Mouse (Mus musculus) lung, postnatal 4 days (tissue): Measurements from ENCODE around the gene Hrasls5.
A peak's percentile ranks its signal among the peaks of the same experiment; 100 is the strongest.

ENCODE experiments used
- DNase-seq, 2 experiments: peaks; one replicate each; pipeline ENCODE4 v3.0.0; 2021

Hrasls5 gene

GRCm38 (mm10) chr19:7607690-7608201, 4.6 kb upstream of the Hrasls5 start:
- DNase-seq, result peak in 1 of 2 experiments; percentile 15

GRCm38 (mm10) chr19:7613151-7613550, 810 bp downstream of the Hrasls5 start:
- no peak for DNase-seq

DNA sequence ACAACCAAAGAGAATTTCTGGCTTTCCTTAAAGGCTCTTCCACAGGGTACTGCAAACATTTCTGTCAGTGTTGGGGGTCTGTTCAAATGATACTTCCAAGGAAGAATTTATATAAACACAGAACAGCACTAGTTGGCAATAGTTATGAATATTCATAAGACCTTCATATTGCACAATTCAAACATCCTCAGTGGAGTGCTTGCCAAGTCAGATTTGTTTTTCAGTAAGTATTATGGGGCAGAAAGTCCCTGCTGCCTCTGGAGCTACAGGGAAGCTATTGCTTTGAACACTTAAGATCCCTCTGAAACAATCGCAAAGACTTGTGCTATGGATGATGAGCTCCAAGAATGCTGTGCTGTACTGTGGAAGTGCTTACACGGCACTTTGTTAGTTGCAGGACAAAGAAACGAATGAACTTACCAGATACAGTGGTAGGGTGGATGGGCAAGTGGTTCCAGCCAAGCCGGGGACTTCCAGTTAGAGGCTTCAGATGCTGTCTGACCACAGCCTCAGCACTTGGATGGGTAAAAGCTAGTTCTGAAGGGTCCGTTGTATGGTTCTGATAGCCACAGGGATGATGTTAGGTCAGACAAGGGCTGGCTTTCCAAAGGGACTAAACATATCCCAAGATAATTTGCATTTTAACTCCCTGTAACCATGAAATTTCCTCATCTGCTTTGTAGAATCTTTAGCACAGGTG, 4.0 kb downstream of the Hrasls5 start:
- DNase-seq, result no peak

GRCm38 (mm10) chr19:7617085-7617484, 4.7 kb downstream of the Hrasls5 start:
- no peak for DNase-seq

GRCm38 (mm10) chr19:7617696-7618095, 5.4 kb downstream of the Hrasls5 start:
- peak; percentile 42 to 71 for DNase-seq

DNA sequence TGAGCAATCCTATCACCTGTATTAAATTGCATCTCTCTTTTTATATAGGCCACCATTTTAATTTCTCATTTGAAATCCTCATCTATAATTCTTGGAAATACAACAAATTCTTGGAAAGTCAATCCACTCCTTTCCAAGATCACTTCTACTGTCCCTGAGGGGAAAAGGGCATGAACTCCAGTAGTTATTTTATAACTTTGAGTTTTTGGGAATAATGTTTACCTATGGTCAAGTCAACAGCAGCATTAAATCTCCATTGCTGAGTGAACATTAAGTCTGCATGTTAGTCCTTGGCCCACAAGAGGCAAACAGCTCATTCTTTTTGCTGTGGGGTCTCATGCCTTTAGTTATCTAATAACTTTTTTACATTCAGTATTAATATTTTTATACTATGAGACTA, 20.7 kb downstream of the Hrasls5 start:
- DNase-seq, result no peak

GRCm38 (mm10) chr19:7633786-7634185, 21.4 kb downstream of the Hrasls5 start:
- DNase-seq, result no peak

- DNase-seq, result no peak
Measured at GRCm38 (mm10) chr19:7648913-7649666, 36.7 kb downstream of the Hrasls5 start.

DNA sequence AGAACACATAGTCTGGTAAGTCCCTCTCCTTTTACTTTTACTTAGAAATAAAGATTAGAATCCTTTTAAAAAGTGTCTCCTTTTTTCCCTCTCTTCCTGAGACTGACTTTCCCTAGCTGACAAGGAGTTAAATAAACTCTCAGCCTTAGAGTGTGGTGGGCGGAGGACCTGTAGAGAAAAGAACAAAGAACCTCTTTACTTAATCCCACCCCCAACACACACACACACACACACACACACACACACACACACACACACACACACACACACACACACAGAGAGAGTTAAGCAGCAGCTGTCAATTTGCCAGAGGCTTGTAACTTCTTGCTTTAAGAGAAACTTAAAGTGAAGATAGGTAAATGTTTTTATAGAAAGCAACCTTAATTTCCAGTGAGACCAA, 59.7 kb downstream of the Hrasls5 start:
- DNase-seq, result no peak

DNA sequence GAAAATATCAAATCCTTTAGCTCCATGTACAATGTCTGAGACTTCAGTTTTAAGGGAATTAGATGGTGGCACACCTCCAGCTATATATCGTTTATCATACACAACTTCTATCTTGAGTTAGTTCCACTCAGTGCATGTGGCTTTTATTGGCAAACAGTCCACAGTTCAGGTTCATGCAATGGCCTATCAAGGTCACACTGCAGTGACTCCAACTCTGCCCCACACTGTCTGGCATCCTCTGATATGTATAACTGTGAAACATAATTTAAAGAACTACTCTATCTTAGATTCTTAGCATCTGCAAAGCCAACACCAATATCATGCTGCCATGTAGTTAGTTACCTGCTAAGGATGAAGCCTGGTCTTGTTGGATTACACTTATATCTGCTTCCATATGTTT, 75.6 kb downstream of the Hrasls5 start:
- no peak for DNase-seq
